Mouse (Mus musculus): ENCODE data around the gene Kitl.

The Kitl gene

GRCm38 (mm10) chr10:100015370-100016325, at the start of gene Kitl:
Gene Kitl (plus strand): TSS chr10:100015630.
- peak; percentile 85 for DNase-seq (ENCODE audit: low spot score)

GRCm38 (mm10) chr10:99972866-99973265, 42.6 kb upstream of the Kitl start:
- DNase-seq (ENCODE audit: low spot score) = no peak

GRCm38 (mm10) chr10:99980096-99980495, 35.3 kb upstream of the Kitl start:
- no peak for DNase-seq (ENCODE audit: low spot score)

GRCm38 (mm10) chr10:99980916-99981315, 34.5 kb upstream of the Kitl start:
- DNase-seq (ENCODE audit: low spot score) = no peak

DNA sequence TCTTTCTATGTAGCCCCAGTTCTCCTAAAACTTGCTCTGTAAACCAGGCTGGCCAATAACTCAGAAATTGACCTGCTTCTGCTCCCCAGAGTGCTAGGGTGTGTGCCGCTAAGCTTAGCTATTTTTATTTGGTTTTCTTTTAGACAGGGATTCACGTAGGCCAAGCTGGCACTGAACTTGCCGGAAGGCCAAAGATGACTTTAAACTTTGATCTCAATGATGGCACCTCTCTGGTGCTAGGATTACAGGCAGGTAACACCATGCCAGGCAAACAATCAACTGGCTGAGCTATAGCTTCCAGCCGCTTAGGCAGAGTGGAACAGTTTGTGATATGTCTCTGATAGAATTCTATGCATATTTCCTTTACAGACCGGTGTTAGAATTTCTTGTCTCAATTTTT, 33.5 kb upstream of the Kitl start:
- DNase-seq (ENCODE audit: low spot score) = no peak

DNA sequence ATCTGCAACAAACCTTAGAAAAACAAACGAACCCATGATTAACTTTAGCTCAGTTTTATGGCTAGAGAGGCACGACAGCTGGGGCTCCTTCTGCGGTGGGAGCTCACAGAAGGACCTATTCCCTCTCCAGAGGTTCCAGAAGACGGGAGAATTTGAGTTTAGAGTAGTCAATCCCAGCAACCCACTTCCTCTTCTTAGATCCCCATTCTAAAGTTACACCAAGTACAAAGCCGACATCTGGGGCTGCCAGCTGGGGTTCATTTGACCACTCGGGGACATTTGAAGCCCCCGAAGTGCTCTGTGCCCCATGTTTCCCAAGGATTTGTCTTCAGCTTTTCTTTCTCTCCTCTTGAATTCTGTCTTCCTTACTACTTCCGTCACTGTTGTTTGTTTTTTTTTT, 28.7 kb upstream of the Kitl start:
- DNase-seq (ENCODE audit: low spot score) = no peak

DNA sequence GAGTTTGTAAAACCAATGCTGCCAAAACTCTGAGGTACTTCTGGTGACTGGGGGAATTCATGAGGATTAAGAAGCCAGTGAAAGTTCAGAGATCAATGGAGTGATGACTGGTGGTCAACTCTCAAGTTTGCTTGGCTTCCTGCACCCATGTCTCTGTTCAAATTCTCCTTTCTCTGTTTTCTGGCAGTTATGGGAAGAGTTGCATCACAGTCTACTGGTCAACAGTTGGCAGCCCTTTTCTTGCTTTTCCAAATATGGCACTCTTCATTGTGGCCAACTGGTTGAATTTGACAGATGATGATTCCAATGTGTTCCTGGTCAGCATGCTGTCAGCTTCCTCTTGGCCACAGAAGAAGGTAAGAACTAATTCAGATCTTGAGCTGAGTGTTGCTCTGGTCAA, 25.7 kb upstream of the Kitl start:
- no peak for DNase-seq (ENCODE audit: low spot score)

- DNase-seq (ENCODE audit: low spot score) = no peak
Measured at GRCm38 (mm10) chr10:99992121-99992520, 23.3 kb upstream of the Kitl start.

GRCm38 (mm10) chr10:100001452-100001851, 14.0 kb upstream of the Kitl start:
- no peak for DNase-seq (ENCODE audit: low spot score)

GRCm38 (mm10) chr10:100003797-100004196, 11.6 kb upstream of the Kitl start:
- no peak for DNase-seq (ENCODE audit: low spot score)

DNA sequence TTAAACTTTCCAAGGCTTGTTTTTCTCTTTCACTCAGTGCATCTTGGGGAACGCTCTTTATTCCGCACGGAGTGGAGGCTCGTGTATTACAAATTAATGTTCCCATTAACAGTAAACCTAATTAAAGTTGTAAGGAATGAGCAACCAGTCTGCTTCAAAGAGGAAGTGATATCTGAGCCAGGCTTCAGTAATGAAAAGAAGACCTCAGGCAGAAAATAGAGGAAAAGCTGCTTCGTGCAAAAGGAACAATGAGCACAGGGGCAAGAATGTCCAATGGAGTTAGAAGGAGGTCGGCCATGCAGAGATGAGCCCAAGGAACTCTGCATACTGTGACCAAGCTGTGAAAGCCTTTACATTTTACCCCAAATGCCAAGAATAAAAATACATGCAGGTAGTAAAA, 5.7 kb upstream of the Kitl start:
- DNase-seq (ENCODE audit: low spot score) = no peak

DNA sequence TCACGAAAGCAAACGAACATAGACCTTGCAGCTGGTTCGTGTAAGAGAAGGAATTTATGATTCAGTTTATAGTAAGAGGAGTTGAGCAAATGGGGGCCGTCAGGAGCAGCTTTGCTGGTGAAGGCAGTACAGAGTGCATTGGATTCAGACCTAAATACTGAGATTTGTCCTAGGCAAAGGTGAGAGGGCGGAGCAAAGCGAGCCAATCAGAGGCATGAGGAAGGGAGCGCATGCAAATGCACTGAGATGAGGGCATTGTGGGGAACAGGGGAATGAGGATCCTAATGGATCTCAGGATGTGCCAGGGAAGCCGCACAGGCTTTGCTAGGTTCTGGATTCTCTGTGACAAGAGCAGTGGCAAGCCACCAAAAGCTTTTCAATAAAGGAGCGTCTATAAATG, 5.1 kb upstream of the Kitl start:
- DNase-seq (ENCODE audit: low spot score) = no peak

- no peak for DNase-seq (ENCODE audit: low spot score)
Measured at GRCm38 (mm10) chr10:100014096-100014495, 1.3 kb upstream of the Kitl start.

DNA sequence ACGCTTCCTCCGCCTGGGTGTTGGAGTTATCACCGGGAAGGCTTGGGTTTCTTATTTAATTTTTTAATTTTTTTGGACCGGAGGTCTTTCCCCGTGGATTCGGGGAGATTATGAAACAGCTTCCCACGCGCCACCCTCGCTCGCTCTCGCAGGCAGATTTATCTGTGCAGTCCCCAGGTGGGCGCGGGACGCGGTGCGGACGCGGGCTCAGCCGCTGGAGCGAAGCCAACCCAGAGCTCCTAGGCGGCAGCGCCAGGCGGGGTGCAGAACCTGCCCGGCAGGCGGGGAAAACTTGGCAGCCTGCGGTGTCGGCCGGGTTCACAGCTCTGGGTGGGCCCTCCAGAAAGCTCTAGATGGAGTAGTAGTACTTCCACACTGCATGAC, 888 bp downstream of the Kitl start:
- no peak for DNase-seq (ENCODE audit: low spot score)

DNA sequence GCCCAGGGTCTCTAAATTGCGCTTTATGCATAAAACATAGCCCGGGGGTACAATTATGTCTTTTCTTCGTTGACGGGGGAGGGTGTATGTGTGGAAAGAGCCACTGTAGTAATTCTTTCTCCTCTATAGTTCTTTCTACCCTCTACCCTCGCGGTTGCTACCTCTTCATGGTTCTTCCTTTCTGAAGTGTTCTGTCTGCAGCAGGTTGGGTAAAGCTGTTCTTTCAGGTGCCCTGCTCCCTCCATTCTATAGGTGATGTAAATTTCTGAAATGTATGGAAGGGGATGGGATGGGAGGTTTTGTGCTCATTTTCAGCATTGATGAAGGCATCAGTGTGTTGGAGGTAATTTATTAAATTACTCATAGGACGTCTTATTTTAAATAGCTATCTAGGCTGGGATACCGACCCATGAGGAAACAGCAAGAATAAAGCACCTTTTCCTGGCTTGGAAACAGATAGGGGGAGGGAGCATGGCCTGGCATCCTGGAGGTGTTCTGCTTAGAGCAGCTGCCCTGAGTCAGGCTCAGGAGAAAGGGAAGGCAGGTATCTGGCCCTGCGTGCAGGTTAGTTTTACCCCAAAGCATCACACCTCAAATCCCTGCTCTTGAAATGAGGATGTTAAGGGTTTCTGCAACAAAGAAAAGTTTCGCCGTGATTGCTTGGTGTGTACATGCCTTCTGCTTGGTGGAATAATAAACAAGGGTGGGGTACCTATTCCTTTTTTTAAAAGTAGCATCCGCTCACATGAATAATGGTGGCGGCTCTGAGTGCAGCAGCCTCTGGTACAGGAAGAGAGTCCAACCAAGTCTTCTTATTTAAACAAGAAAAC, 1.7 kb downstream of the Kitl start:
- DNase-seq (ENCODE audit: low spot score) = no peak

GRCm38 (mm10) chr10:100017771-100018070, 2.3 kb downstream of the Kitl start:
- DNase-seq (ENCODE audit: low spot score) = peak; percentile 62

GRCm38 (mm10) chr10:100018493-100018892, 3.1 kb downstream of the Kitl start:
- DNase-seq (ENCODE audit: low spot score) = peak; percentile 68

DNA sequence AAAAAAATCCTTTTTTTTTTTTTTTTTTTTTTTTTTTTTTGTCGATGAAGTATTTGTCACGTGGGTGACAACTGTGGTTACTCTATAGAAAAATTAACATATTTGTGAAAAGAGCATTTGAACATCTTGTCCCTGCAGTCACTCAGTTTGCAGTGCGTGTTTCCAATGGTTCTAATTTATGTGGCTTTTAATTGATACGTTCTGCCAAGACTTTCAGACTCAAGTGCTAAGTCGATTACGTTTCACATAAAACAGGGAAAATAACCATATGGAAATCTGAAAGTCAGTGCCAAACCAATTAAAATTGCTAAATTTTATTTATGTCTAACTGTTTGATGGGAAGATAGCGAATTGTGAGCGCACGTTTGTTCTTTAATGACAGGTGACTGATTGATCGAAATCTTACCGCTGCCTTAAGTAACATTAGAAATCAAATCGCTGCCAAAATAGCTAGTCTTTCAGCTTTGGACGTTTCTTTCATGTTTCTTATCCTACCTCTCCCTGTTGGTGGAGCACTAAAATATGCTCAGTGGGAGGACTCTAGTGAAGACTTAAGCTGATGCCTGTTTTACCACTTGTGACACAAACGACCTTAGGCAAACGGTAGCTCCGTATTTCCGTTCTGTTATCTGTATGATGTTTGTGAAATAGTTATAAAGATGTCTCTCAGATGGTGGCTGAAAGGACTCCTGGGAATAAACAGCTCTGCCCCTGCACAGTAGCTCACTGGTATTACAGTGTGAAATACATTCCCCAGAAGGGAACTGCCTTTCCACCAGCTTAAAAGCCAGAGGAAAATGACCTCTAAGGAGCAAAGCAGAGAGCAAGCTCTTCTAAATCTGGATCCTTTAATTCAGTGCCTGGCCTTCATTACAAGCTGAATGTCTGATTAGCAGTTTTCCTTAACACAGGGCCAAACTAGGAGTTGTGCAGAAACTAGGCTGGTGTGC, 4.1 kb downstream of the Kitl start:
- DNase-seq (ENCODE audit: low spot score) = no peak

GRCm38 (mm10) chr10:100022090-100022834, 6.8 kb downstream of the Kitl start:
- no peak for DNase-seq (ENCODE audit: low spot score)

DNA sequence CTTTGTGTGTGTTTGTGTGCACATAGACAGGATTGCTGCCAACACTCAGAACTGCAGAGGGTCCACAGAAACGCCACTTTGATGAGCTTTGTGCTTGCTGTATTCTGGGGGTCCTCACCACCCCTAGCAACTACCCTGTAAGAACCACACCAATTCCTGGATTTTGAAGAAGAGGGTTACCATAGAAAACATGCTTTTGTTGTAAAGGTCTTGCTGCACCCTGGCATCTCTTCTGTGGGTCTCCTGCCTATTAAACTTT, 7.3 kb downstream of the Kitl start:
- DNase-seq (ENCODE audit: low spot score) = no peak

DNA sequence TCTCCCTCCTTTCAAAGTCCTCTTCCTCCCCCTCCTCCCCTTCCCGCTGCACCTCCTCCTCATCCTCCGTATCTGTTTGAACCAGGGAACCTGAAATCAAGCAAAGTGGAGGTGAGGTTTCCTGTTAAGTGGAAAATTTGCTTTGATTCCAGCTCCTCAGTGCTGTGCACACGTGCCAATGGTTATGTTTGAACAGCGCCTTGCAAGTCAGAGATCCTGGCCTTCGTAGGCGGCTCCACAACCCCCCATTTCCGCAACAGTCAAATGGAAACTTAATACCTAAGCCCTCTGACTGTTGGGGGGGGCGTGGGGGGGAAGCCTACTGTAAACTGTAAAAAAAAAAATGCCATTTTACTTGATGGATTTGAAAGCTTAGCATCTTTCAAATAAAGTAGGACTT, 10.2 kb downstream of the Kitl start:
- DNase-seq (ENCODE audit: low spot score) = no peak

DNA sequence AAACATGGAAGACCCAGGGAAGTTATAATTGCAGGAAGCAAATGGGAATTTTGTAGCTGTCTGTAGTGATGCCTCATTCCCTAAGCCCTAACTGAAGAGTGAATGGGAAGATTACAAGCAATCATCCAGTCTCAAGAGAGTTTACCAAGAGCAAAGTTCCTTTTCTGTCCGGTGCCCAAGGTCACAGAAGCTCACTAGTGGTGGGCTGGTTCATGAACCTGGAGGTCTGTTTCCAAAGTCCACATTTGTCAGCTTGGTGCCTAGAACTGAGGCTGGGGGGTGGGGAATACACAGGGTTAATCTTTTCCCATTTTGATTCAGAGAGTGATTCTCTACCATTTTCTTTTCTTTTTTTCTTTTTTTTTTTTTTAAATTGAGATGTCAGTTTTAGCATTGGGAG, 11.3 kb downstream of the Kitl start:
- no peak for DNase-seq (ENCODE audit: low spot score)

Measured in embryo, embryonic 10.5 days (tissue).